Mouse (Mus musculus) stomach, postnatal 0 days (tissue): ENCODE measurements at regions not wholly inside any gene's neighbourhood (a gene's known extent, or its start where the extent isn't known, plus 50 kb on each side); places are given as distances from the start of the nearest gene placed in this dataset.

Experiments
- CTCF ChIP-seq: IDR thresholded peaks from 2 replicates; pipeline ENCODE4 v1.5.1; 2016; ENCODE audit warnings: antibody characterized with exemption, low read depth, mild to moderate bottlenecking, moderate library complexity
- EP300 ChIP-seq: optimal IDR thresholded peaks from 2 replicates; pipeline ENCODE3; 2016; ENCODE audit warnings: antibody characterized with exemption

GRCm38 (mm10) chr11:117544507-117544906, 60.3 kb downstream of the Gm11733 start:
- TF ChIP-seq CTCF (no peak), EP300 (no peak)
